Mouse (Mus musculus) thymus, postnatal 0 days (tissue): ENCODE measurements around the gene Polr1e. TPM values are rescaled to one million over a fixed set of nuclear protein-coding genes. Genes with fewer than 3 reads are reported as not detected.
"Not testable (repeated sequence)": the region's sequence is repeated elsewhere in the genome, so short reads cannot be mapped to it uniquely, and the experiment has no call there.

Experiments
- DNase-seq: peaks from one replicate; pipeline ENCODE4 v3.0.0-alpha.2; 2015; ENCODE audit warnings: low spot score
- polyA plus RNA-seq: library from polyadenylated mRNA; unstranded; fragments of >200 nt; fragmentation: Nextera tagmentation; extraction: Ambion mirVana; gene quantifications from 2 replicates; pipeline ENCODE4 v1.2.1, GENCODE M21; 2015

Gene Polr1e
- 48.2 and 49.5 TPM in 2 replicates for polyA plus RNA-seq

GRCm38 (mm10) chr4:45018452-45018980 lies at the start of gene Polr1e:
TSS of gene Polr1e (plus strand) at chr4:45018583.
- DNase-seq, result peak; percentile 93

- DNase-seq, result no peak
These were observed 48.3 kb upstream of the Polr1e start for GRCm38 (mm10) chr4:44970056-44970455.

- DNase-seq, result peak; percentile 56
These were observed 47.7 kb upstream of the Polr1e start for GRCm38 (mm10) chr4:44970612-44971110.

GRCm38 (mm10) chr4:44973450-44973849 lies 44.9 kb upstream of the Polr1e start:
- peak; percentile 93 for DNase-seq

GRCm38 (mm10) chr4:44973871-44974270 lies 44.5 kb upstream of the Polr1e start:
- no peak for DNase-seq

GRCm38 (mm10) chr4:44974331-44974730 lies 44.1 kb upstream of the Polr1e start:
- DNase-seq, result no peak

- DNase-seq, result no peak
These were observed 42.3 kb upstream of the Polr1e start for GRCm38 (mm10) chr4:44976026-44976615.

- DNase-seq, result no peak
These were observed 41.3 kb upstream of the Polr1e start for GRCm38 (mm10) chr4:44976921-44977710.

GRCm38 (mm10) chr4:44978175-44978574 lies 40.2 kb upstream of the Polr1e start:
- DNase-seq, result no peak

GRCm38 (mm10) chr4:44979794-44980338 lies 38.5 kb upstream of the Polr1e start:
- DNase-seq, result no peak

GRCm38 (mm10) chr4:44981280-44981973 lies 37.0 kb upstream of the Polr1e start, which contains the start of gene Grhpr:
TSS of gene Grhpr (plus strand) at chr4:44981395.
- DNase-seq, result peak; percentile 88

GRCm38 (mm10) chr4:44981974-44982287 lies 36.5 kb upstream of the Polr1e start:
- DNase-seq, result no peak

- no peak for DNase-seq
These were observed 35.8 kb upstream of the Polr1e start for GRCm38 (mm10) chr4:44982440-44983130.

- no peak for DNase-seq
These were observed 35.1 kb upstream of the Polr1e start for GRCm38 (mm10) chr4:44983131-44983740.

- DNase-seq, result no peak
These were observed 27.8 kb upstream of the Polr1e start for GRCm38 (mm10) chr4:44990560-44990959.

- DNase-seq, result not testable (repeated sequence)
These were observed 26.1 kb upstream of the Polr1e start for GRCm38 (mm10) chr4:44992330-44992729.

GRCm38 (mm10) chr4:44993179-44993578 lies 25.2 kb upstream of the Polr1e start:
- not testable (repeated sequence) for DNase-seq

GRCm38 (mm10) chr4:44993847-44994246 lies 24.5 kb upstream of the Polr1e start:
- DNase-seq, result no peak

- DNase-seq, result no peak
These were observed 23.6 kb upstream of the Polr1e start for GRCm38 (mm10) chr4:44994776-44995175.

- DNase-seq, result no peak
These were observed 20.3 kb upstream of the Polr1e start for GRCm38 (mm10) chr4:44998071-44998470.
